Mouse (Mus musculus) brain, embryonic 14.5 days (tissue): ENCODE results near the gene Lsamp. TPM values are rescaled to one million over a fixed set of nuclear protein-coding genes. Genes with fewer than 3 reads are reported as not detected.

Experiments
- DNase-seq: peaks from one replicate; pipeline ENCODE4 v3.0.0-alpha.2; 2011; ENCODE audit warnings: low read depth
- CTCF ChIP-seq: fragments of 200-500 bp; IDR thresholded peaks from 2 replicates; pipeline ENCODE4 v1.5.1; 2012; ENCODE audit warnings: inconsistent platforms, mild to moderate bottlenecking, moderate library complexity, borderline replicate concordance; ENCODE audit not compliant: insufficient read depth, insufficient read length; ENCODE audit errors: extremely low read depth
- POLR2A ChIP-seq: fragments of 200-500 bp; IDR thresholded peaks from 2 replicates; pipeline ENCODE4 v1.6.1; 2012; ENCODE audit warnings: mild to moderate bottlenecking, inconsistent platforms, borderline replicate concordance; ENCODE audit not compliant: poor library complexity, insufficient read depth, insufficient read length, severe bottlenecking; ENCODE audit errors: extremely low read depth
- polyA plus RNA-seq: library from polyadenylated mRNA; depleted of rRNA; stranded (reverse); fragments of >200 nt; gene quantifications from 2 replicates; pipeline ENCODE4 v1.2.3, GENCODE M21; 2012

The Lsamp gene
- polyA plus RNA-seq, 1 experiment, result 45.1 TPM

DNA sequence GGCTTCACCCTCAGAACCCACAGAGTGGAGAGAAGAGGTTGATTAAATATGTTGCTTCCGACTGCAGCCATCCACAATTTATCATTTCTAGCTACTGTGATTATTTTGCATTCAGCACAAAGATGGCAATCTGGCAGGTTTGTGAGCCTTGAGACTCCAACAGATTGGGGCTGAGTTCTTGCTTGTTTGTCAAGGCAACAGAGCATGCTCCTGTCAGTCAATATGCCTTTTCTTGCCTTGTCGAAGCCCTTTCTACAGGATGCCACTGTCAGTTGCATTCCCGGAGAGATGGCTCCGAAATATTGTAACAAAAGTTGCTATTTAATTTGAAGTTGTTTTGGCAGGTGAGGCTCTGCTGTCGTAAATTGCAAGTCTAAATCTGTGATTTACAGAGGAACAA, 643.0 kb downstream of the Lsamp start:
- DNase-seq, result peak; percentile 51
- TF ChIP-seq CTCF (no peak), POLR2A (no peak)

DNA sequence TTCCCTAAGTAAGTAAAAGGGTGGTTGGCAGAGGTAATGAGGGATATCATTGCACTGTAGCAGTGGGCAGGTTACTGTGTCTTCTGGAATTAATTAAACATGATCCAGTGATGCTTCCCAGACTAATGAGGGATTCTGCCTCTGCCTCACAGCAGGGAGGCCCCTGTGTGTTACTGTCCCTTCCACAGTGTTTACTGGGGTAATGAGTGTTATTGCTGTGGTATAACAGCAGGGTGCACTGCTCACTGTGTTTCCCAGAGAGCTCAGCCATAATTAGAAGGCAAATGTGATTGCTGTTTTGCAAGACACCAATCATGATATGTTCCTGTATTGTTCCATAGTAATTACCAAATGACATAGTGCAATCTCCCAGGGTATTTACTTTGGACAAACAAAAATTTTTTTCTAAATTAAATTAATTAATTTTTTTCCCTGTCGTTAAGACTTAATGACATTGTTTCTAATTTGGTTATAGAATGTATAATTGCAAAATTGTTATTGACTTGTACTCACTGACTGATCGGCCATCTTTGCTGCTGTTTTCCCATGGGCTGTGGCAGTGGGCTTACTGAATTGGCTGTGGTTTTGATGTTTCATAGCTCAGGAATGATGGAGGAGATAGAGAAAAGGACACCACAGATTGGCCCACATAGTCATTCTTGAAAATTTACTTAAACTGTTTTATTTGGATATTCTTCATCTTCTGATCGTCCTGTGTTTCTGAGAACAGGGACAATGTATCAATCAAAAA, 655.6 kb downstream of the Lsamp start:
- TF ChIP-seq CTCF, result peak; percentile 48; the same call in 1 of the 2 replicates
- TF ChIP-seq POLR2A, result no peak
- peak; percentile 84 for DNase-seq

DNA sequence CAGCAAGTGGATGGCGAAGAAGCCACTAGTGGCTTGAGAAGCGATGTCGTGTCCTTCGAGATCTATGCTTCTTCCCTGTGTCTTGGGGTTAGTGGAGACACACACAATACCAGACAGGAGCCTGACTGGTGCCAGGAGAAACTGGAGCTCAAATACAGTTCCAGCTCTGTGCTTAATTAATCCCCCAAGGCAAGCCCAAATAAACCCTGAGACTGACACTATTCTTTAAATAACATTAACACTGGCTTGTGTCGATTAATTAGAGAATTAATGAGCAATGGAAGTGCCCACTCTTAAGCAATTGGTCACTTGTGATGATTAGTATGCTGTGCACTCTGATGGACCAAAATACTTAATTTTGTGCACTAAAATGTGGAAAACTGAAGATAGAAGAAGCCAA, 668.6 kb downstream of the Lsamp start:
- peak; percentile 87 for DNase-seq
- TF ChIP-seq CTCF, result no peak

DNA sequence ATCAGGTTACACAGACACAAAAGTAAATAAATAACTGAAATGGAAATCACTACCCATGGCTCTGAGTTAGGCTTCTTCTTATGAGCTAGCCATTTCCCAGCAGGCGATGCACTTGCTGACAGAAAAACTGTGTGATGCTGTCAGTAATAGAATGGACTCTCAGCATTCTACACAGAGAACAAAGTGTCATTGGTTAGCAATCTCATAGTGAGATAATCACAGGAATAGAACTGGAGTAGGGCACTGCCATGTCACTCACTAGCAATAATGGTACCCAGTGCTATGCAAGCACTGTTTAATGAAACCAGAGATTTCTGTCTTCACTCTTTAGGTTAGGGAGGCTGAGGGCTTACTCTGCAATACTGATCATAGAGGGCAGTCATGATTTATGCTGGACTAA, 669.3 kb downstream of the Lsamp start:
- no peak for TF ChIP-seq POLR2A
- no peak for TF ChIP-seq CTCF
- DNase-seq, result peak; percentile 78

DNA sequence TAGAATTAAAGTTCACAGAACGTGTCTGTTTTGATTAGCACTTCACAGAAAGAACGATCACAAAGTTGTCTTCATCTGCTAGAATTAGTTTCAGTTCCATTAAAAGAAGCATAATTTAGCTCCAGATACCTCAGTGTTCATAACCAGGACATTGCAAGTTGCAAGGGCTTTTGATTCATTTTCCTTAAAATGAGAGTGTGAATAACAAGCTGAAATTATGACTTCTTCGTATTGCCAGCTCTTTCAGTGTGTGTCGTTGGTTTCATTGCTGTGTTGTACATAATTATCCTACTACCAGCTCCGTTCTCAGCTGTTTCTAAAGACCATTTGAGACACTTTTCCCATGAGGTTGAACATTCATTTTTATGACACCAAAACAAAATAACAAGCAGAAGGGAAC, 672.2 kb downstream of the Lsamp start:
- TF ChIP-seq CTCF (no peak), POLR2A (no peak)
- DNase-seq, result no peak

DNA sequence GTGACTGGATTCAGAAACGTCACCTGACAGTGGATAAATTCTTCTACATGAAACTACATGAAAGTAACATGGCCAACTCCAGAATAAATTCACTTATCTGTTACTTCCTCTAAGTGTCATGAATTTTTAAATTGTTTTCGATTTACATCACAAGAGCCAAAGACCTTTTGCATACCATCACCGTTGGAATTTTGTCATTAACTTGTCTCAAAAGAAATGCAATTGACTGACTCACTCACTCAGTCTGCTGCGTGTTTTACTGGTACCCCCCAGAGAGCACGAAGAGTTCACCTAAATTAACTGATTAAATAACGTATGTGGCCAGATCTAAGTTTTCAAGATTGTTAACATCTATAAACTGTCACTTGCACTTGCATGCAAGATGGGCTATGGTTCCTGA, 672.7 kb downstream of the Lsamp start:
- TF ChIP-seq POLR2A (no peak), CTCF (no peak)
- no peak for DNase-seq

DNA sequence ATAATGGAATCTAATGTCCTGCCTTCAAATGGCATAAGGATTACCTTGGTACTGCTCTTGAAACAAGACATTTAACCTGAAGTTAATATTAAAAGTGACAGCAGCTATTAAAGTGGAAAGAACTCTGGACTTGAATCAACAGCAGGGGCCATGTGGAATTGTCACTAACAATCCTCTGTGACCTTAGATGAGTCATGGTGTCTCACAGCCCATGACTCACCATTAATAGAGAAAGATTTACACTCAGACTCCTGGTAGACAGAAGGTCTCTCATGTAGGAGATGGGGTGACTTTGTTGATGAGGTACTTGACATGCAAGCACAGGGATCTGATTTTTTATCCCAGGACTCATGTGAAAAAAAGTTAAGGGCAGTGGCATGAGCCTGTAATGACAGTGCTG, 701.4 kb downstream of the Lsamp start:
- TF ChIP-seq POLR2A (no peak), CTCF (no peak)
- no peak for DNase-seq

DNA sequence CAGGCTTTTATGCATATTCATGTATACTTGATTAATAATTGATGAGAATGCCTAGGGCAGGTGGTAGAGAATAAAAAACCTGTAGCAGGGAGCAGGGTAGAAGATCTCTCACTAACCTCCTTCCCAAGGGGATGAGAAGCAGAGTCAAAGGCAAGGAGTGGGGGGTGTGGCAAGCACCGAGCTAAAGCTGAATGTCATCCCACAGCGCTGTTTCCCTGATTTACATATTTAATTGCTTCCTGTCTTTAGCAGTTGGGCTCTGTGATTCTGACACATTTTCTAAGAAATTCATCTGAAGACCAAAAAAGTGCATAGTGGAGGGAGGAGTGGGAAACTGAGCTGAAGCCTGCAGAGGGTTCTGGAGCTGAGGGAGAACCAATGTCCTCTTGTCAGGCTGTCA, 708.1 kb downstream of the Lsamp start:
- peak; percentile 72 for DNase-seq
- TF ChIP-seq CTCF (no peak), POLR2A (no peak)

DNA sequence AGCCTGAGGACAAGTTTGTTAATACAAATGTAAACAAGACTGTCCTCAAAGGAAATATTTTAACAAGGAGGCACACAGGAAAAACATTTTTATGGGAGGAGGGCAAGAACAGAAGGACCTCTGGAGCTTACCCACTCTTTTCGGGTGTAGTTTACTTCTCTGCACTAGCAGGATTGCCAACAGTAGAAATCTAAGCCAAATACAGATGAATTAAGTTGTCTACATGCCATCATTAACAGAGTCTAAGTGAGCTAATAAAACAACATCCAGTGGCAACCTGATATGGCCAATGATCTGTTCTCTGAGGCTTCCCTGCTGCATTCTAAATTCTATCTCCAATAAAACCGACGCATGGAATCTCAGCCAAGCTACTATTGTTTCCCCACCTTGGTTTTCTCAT, 713.1 kb downstream of the Lsamp start:
- no peak for DNase-seq
- TF ChIP-seq POLR2A, result no peak
- TF ChIP-seq CTCF, result no peak

DNA sequence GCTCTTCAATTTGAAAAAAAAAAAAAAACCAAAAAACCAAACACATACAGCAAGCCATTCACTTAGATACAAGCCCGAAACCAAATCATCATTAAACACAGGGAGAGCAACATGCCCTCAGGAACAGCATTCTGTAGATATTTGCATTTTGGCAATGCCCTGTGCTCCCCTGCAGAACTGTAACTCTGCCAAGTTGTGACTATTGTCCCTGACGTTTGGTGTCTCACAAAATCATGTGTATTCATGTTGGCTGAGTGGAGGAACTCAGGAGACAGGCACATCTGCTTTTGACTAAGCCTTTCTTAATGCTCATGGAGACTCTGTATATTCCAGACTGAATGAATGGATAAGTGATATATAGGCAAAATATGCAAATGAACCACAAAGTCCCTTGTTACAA, 724.4 kb downstream of the Lsamp start:
- no peak for TF ChIP-seq CTCF
- no peak for TF ChIP-seq POLR2A
- peak; percentile 92 for DNase-seq

DNA sequence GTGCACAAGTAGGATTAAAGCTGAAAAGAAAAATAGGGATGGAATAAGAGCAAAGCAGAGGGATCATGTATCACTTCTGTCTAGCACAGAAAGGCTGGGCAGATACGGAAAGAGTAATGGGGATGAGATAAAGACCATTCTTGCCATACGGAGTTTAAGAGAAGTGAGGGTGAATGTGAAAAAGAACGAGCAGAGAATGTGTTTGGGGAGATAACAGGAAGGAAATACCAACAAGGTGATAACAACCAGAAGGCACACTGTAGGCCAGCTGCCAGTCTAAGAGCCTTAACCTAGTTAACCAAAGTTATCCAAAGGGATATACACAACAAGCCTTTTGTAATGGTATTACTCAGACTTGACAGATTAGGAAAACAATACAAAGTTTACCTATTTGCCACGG, 725.4 kb downstream of the Lsamp start:
- TF ChIP-seq POLR2A (no peak), CTCF (no peak)
- no peak for DNase-seq

DNA sequence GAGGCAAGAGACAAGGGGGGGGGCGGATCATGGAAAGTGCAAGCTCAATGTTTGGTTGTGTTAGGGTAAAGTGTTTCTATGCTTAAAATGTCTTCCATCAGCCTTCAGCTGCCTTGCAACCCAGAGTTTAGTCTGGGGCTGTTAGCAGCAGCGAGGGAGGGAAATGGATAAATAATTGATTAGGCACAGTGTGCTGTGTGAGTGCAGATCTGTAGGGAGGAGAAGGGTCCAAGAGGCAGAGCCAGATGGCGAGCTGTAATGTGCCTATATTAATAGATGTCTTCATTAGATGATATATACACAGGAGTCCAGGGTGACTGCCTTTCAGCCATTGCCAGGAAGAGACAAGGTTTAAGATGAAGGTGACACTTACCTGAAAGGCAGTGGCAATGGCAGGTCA, 725.9 kb downstream of the Lsamp start:
- TF ChIP-seq CTCF (no peak), POLR2A (no peak)
- peak; percentile 70 for DNase-seq

DNA sequence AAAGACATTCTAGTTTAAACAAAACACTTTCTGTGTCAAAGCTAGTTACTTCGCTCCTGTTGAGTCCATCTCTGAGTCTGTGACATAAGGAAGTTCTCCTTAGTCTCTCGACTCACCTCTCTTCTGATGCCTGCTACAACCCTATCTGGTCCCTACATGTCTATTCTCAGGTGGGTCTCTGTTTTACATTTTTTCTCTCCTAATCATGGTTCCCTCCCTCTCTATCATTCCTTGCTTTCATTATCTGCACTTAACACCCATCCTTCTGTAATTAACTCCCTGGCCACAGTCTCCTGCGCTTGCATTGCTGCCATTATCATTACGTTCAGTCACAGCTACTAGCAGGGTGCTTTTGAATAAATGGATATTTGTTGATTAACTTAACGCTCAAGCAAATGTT, 726.3 kb downstream of the Lsamp start:
- no peak for TF ChIP-seq CTCF
- TF ChIP-seq POLR2A, result no peak
- DNase-seq, result peak; percentile 31

DNA sequence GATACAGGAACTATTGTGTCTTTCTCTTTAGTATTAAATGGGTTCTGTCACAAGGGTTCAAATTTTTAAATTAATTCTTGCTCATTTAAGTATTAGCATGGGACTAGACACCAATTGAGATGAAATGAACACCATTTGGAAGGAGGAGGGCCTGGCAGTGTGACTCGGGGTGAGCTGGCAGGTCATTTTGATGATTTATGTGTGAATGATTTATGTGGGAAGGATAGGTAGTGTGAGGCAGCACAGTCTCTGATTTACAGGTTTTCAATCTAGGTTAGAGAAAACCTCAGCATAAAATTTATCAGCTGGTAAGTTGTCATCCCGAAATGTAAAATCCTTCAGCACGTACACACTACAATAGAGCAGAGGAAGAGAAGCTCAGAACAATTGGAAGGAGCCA, 729.6 kb downstream of the Lsamp start:
- DNase-seq, result no peak
- TF ChIP-seq POLR2A, result no peak
- no peak for TF ChIP-seq CTCF
